Mouse (Mus musculus) olfactory bulb, adult 2 months (tissue): ENCODE results near the gene Mcee. TPM values are rescaled to one million over a fixed set of nuclear protein-coding genes. Genes with fewer than 3 reads are reported as not detected.

Source experiments
- H3K27ac ChIP-seq: fragments of 200-500 bp; 2 replicates; pipeline ENCODE4 v1.5.1; 2012; ENCODE audit warnings: low read depth, low read length; ENCODE audit not compliant: insufficient read depth
- H3K4me1 ChIP-seq: fragments of 200-500 bp; 2 replicates; pipeline ENCODE4 v1.6.1; 2012; ENCODE audit warnings: low read length; ENCODE audit not compliant: control insufficient read depth, insufficient read depth
- H3K4me3 ChIP-seq: fragments of 200-500 bp; 2 replicates; pipeline ENCODE4 v1.5.1; 2012; ENCODE audit warnings: mild to moderate bottlenecking, low read depth, low read length, moderate library complexity; ENCODE audit not compliant: insufficient read depth
- CTCF ChIP-seq: fragments of 200-500 bp; IDR thresholded peaks from 2 replicates; pipeline ENCODE4 v1.5.1; 2012; ENCODE audit warnings: low read depth, mild to moderate bottlenecking, low read length, moderate library complexity; ENCODE audit not compliant: insufficient read depth
- POLR2A ChIP-seq: fragments of 200-500 bp; IDR thresholded peaks from 2 replicates; pipeline ENCODE4 v1.6.1; 2012; ENCODE audit warnings: mild to moderate bottlenecking, low read depth, low read length, moderate library complexity; ENCODE audit not compliant: insufficient read depth
- WGBS: fragments of 180-500 bp; shearing (Covaris S2); methylation state at CpG from one replicate; pipeline ENCODE4 v1.1.7; 2018; 5-methylcytosine and 5-hydroxymethylcytosine counted together
- polyA plus RNA-seq: library from polyadenylated mRNA; stranded (reverse); fragments of >200 nt; gene quantifications from 2 replicates; pipeline ENCODE4 v1.2.4, GENCODE M21; 2012; ENCODE audit warnings: low replicate concordance; ENCODE audit not compliant: missing spikeins, insufficient read depth, insufficient read length

Gene Mcee
- polyA plus RNA-seq, 1 experiment, result not detected

DNA sequence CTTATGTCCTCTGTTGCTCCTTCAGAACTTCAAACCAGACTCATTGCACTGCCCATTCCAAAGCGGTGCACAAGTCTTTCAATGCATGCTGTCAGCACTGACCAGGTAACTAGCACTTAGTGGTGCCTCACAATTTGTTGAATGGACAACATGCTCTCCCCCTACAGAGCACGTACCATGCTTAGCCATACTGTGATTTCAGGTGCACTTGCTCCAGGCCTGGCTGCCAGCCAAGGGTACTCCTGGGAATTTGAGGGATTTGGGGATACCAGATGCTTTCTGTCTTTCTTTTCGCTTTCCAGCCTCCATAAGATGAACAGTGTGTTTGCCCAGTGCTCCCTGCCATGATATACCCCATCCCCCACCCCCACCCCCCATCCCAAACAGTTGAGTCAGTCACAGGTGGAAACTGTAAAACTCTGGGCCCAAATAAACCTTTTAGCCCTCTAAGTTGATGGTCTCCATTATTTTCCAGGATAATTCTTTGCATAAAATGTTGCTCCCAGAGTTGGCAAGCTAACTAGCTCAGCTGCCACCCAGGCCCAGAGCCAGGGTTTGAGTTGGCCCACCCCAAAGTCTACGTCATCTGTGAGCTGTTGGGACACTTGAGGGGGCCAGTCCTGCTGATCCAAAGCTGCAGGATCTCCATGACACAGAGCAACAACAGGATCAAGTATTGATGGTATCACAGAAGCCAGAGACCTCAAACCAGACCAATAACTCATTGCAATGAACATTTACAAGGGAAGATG is 60.2 kb downstream of the Mcee start:
- no peak for TF ChIP-seq POLR2A
- no peak for TF ChIP-seq CTCF
- no peak overlapping the region for H3K27ac ChIP-seq
- peaks cover 3% of the 10 kb centered on the region for H3K4me1 ChIP-seq
- WGBS, result 80% methylated on average over 4 of the region's 4 CpGs
- H3K4me3 ChIP-seq, result no peak overlapping the region

DNA sequence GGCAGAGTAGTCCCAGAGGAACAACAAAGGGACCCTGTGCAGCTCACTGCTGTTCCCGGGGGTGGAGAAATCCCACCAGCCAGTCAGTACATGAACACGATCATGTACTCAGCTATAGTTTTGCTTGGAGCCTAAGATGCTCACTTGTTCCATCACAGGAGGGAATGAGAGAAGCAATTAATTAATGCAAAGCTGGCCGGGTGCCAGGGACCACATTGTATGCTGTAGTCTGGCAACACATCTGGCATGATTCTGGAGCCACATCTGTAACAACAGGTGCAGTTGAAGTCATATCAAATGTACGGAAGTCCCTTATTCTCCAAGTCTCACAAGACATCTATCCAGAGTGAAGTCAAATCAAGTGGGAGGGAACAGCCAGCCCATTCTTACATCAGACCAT is 63.8 kb downstream of the Mcee start:
- TF ChIP-seq CTCF, result no peak
- no peak for TF ChIP-seq POLR2A
- Histone ChIP-seq H3K4me1 (peaks cover 3% of the 10 kb centered on the region), H3K27ac (no peak overlapping the region), H3K4me3 (no peak overlapping the region)
- WGBS, result 77% methylated on average over 4 of the region's 4 CpGs

- H3K27ac ChIP-seq, result no peak overlapping the region
- no peak for TF ChIP-seq POLR2A
- no peak for TF ChIP-seq CTCF
- 55% methylated on average over 3 of the region's 3 CpGs for WGBS
- no peak overlapping the region for H3K4me3 ChIP-seq
- H3K4me1 ChIP-seq, result no peaks in the 10 kb centered on the region
Observed at GRCm38 (mm10) chr7:64456676-64457075, 64.3 kb downstream of the Mcee start.

DNA sequence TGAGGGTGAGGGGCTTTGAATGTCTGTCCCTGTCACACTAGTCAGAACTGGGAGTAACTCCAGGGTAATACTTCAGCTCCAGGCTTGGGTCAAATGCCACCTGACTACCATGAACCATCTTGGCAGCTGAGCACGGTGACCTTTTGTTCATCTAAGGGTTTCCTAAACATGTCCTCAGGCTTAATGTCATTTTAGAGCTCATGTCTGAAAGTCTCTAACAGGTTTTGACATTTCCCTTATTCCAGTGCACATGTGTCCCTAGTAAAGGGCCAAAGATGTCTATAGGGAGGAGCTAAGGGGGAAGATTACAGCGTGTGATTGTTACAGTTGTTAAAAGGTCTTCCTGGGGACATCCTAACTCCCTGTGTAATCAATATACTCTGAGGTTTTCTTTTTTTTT is 65.4 kb downstream of the Mcee start:
- TF ChIP-seq POLR2A, result no peak
- TF ChIP-seq CTCF, result no peak
- no peaks in the 10 kb centered on the region for H3K4me1 ChIP-seq
- H3K4me3 ChIP-seq, result no peak overlapping the region
- no peak overlapping the region for H3K27ac ChIP-seq
- 91% methylated on average over 2 of the region's 2 CpGs for WGBS

Other genes with a start within 250 kb of the Mcee start
- gene Trpm1, start 238.8 kb upstream of the Mcee start, polyA plus RNA-seq, result not detected in 2 replicates
- not detected in 2 replicates for gene Mtmr10, start 105.0 kb upstream of the Mcee start, polyA plus RNA-seq
- gene Fan1, start 18.5 kb upstream of the Mcee start, polyA plus RNA-seq, result not detected in 2 replicates
- not detected in 2 replicates for gene Mphosph10, start 339 bp upstream of the Mcee start, polyA plus RNA-seq
- gene Apba2, start 109.1 kb downstream of the Mcee start, polyA plus RNA-seq, result not detected in 2 replicates